Mouse (Mus musculus) cerebellum, adult 9-10 months (tissue): Measurements from ENCODE around the gene 4933400A11Rik.

ENCODE experiments used
- DNase-seq: peaks from one replicate; pipeline ENCODE4 v3.0.0; 2022

The 4933400A11Rik gene

DNA sequence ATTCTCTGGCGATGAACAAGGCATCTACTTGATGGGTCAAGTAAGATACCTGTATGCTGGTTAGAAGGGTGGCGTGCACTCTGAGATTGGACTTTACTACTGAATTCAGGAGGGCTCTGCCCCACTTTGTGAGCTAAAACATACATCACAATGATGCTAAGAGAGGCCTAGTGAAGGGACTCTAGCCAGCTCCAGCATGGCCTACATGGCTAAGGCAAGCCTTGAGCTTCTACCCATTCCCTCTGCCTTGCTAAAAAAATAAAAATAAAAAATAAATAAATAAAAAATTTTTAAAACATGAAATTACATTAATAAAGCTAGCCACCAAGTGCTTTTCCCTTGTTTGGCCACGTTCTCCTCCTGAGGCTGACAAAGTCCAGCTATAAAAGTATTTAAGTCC, at the start of gene 4933400A11Rik:
Gene 4933400A11Rik, minus strand, starts transcription at position 101 of the 400 bp plus-strand sequence.
- DNase-seq, result no peak

DNA sequence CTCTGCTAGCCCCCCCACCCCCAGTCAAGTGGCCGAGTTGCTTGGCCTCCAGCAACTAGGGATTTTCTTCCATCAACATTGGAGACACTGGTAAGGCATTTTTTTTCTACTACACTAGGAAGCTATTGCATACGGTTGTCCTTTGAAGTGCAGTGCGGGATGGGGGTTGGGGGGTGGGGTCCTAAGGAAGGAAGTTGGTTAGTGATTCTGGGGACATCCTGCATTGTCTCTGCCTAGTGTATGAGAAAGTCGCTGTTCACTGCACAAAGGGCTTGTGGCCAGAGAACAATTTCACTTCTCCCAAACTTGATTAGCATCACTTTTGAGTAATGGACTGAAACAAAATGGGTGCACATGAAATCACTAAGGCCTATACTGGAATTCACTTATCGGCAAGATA, 48.7 kb upstream of the 4933400A11Rik start:
- no peak for DNase-seq

DNA sequence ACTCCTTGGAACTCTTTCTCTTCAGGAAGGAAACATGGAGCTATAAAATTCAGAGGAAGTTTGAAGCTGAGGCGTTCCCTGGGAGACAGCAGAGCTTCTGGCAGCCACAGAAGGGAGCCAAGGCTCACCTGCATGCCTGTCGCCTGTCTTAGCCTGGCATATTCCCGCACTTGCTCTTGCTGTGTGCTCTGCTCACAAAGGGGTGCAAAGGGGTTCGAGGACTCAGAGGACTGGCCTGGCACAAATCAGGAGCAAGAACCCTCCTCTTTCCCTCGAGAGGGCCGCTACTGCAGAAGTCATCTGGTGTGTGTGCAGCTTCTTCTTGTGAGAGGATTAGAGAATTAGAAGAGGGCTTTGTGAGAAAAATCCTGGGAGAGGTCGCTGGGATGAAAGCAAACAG, 48.3 kb upstream of the 4933400A11Rik start:
- DNase-seq, result no peak

DNA sequence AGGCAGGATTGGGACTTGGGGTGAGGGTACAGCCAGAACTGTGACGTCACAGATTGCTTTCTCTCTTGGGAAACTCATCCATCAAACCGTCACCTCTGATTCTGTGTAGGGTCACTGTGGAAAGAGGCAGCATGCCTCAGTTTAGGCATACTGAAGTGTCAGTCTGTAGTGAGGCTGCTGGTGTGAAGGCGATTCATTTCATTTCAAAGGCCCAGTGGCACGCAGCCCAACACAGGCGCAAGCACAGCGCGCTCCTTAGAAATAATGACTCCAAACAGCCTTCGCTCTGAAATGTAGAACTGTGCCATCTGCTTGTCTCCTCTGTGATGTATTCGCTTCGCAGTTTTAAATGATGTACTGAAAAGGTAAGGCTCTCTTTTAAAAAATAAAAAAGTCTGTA, 47.5 kb upstream of the 4933400A11Rik start:
- peak; percentile 9 for DNase-seq

DNA sequence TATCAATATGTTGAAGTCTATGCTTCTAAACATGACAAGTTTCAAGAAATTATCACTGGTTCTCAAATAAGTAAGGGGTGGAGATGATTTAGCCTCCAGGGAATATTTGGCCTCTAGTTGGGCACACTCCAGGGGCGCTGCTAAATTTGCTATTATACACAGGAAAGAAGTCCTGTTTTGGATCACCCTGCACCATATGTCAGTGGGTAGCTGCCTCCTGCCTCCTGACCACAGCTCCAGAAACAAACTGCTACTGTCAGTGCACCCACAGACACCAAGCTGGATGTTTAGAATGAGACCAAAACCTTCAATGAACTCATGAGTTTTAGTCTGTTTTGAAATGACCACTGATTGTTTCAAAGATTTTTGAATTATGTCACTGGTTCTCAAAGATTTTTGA, 34.2 kb upstream of the 4933400A11Rik start:
- DNase-seq, result peak; percentile 22

DNA sequence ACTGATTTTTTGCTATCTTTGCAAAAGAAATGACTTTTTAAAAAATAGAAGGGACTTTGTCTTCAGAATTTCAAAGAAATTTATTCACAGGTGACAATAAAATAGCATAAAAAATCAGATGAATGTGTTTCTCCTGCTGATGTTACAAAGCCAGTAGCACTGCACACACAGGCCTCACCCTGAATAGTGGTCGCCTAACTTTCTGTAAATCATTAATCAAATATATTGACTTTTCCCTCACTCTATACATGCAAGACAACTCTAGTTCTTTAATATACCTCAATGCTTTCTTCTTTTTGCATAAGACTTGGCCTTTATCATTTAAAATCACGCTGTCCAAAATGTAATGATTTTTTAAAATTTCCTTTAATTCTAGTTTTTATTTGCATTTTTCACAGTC, 32.3 kb upstream of the 4933400A11Rik start:
- no peak for DNase-seq

DNA sequence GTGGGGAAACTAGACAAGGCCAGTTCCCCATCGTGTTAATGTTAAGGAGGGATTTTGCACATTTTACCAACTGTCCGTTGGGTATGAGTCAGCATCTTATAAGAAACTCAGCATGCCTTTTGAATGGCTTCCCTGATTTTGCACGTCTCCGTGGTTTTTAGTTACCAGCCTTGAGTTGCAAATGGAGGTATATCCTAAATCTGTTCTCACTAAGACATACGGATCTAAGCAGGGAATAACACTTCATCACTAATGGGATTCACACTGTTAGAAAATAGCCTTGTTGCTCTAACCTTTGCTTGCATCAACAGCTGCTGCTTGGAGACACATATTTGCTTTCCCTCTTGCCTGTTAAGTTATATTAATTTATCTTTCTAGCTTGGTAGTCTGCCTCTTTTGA, 31.9 kb upstream of the 4933400A11Rik start:
- no peak for DNase-seq

DNA sequence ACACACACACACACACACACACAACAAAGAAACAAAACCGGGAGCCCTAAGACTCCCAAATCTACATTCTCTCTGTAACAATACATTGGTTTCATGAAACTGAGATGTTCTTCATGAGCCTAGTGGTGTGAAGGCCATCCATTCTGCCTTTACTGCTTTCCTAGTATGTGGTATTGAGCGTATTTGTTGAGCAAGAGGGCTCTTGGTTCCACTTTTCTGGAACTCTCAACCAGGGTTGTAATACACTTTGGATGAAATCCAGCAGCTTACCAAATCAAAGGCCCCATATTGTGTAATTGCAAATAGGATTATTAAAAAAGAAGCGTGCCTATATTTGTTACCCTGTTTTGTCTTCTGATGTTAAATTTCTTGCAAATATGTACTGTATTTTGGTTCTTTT, 28.3 kb upstream of the 4933400A11Rik start:
- no peak for DNase-seq

DNA sequence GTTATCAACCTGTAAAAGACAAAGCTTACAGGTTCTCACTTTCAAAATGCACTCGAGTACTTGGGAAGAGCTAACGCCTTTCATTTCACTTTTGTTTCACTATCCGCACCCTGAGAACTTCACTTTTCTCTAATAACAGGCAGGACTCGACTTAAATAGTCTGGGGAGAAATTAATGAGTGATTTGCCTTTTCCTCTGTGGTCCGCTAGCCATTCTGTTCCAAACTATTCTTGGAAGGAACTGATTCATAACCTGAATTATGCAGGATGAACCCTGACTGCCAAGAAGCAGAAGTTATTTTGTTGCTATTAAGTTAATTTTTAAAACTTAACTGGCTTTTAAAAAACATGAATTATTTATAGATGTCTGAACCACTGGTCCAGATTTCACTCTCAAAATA, 26.4 kb upstream of the 4933400A11Rik start:
- DNase-seq, result no peak

DNA sequence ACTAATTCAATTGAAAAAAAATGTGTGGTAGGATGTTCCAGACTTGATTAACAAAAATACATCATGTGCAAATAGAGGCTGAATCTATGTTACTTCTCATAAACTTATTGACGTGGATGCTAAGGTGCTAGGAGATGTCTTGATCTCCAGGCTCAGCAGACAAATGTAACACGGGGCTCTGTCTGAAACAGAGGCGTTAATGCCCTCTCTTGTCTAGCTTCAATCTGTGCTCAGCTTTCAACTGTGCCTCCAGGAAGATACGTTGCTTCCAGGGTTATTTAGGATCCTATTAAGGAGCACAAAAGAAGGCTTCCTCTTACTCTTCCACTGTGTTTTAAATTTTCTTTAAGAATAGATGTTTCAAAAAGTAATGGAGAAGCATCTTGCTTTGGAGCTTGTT, 20.8 kb upstream of the 4933400A11Rik start:
- DNase-seq, result no peak

DNA sequence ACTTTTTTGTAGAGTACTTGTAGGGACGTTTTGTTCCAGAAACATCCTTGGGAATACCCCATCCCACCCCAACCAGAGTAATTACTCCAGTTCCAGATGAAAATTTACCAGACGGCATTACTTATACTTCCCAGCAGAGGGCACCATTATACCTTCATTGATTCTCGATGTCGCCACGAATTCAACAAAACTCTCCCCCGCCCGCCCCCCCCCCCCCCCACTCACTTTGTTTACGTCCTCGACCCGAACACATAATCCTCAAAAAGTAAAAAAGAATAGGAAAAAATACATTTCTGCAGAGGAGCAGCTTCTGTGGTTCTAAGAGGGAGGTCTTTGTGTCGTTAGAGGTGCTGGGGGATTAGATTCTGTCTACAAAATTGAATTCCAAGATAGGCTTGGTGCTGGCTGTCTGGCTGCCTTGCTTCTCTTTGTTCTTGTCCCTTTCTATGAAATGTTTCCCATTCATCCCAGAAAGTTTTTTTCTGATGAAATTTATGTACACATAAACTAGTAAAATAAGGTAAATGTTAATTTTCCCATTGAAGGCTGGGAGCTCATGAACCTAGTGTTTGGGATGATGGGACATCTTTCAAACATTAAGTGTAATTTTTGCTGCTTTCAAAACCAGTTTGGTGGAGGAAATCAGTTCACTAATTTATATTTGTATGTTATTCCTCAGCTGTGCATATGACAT, 19.7 kb upstream of the 4933400A11Rik start:
- peak; percentile 63 for DNase-seq

DNA sequence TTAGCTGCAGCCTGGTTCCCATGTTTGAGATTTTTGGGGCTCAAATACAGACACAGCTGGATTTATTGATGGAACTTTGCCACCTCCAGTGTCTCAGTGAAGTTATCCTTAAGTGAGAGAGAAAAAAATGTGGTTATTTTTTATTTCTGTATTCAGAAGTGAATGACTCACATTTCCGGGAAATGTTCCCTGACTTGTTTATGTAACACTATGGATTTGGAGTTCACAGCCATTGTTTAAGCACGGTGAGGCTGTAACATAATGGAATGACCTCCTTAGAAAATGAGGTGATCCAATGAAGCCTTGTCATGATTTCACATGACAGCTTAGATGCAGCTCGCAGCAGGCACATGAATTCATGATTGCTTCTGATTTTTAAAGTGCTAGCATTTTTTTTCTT, 17.7 kb upstream of the 4933400A11Rik start:
- no peak for DNase-seq

DNA sequence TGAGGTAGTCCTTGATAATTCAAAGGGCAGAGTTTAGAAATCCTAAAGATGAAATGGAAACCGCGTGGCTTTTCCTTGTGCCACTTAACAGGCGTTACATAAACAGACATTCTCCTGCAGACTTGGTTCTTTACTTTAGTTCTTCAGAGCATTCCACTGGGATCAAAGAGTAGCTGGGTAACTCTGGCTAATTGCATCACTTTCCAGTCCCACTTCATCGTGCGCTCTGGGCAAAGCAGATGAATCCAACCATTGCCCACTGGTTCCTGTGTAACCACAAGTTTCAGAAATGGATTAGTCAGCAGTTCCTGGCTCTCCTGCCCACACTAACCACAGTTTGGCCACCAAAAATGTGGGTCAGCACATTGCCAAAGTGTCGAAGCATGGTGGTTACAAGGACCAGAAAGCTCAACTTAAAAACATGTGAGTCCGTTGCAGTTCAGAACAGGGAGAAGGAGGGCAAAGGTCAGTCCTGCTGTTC, 15.4 kb upstream of the 4933400A11Rik start:
- DNase-seq, result no peak

DNA sequence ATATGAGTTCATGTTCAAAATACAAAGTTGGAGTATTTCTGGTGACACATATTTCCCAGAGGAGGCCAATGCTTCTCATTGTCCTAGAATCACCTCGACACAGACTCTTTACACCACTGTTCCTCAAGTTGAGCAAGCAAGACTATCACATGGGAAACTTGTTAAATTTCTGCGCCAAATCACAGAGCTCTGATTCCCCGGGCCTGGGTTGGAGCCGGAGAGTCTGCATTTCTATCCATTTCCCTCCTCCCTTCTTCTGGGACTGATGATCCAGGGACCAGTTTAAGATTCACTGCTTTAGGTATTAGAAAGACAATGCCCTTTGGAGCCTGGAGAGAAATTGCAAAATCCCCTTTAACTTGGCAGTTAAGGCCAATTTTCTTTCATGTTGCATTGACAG, 15.0 kb upstream of the 4933400A11Rik start:
- DNase-seq, result no peak

DNA sequence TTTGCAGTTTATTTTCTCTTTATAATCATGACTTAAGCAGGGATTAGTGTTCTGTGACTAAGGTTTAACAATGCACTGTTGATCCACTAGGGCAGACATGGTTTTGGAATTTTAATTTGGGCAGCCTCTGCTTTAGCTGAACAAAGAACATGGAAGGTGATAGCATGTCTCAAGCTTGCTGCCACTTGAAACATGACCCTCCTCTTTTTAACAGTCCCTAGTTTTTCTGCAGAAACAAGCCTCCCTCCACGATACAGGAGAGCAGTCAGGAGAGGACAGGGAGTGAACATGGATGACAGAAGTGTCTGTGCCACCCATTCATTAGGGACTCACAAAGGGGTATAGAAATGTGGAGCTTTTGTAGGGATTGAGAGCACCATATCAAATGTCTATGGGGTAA, 13.4 kb upstream of the 4933400A11Rik start:
- DNase-seq, result no peak

DNA sequence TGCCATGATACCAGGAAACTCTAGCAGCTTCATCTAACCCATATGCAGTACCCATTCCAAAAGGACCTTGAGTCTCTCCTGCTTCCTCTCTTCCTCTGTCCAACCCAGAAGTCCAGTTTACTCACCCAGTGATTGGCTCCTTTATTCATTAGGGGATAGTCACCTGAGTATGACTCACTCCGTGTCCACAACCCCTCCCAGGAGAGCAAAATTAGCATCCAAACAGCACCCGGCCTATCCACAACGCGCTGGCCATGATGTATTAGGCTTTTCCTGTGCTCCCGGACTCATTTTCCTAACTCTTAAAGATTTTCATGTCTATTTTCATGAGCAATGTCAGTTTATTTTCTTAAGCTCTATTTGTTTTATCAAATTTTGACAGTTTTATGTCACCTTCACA, 10.3 kb upstream of the 4933400A11Rik start:
- no peak for DNase-seq

DNA sequence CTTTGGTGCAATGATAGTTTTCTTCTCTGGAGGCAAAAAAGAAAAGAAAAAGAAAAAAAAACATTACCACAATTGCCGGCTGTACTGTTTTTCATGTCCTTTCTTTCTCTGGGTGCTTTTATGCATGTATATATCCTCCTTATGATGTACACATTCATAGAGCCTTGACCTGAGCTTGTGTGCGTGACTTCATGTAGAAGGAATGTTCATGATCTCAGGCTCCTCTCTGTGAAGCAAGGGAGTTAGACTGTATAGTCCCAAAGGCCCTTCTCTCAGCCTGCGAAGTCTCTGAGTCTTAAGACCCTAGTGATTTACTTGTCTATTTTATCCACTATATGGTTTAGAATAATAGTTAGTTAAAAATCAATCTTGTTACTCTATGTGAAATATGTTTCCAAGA, 21.4 kb downstream of the 4933400A11Rik start:
- DNase-seq, result no peak

DNA sequence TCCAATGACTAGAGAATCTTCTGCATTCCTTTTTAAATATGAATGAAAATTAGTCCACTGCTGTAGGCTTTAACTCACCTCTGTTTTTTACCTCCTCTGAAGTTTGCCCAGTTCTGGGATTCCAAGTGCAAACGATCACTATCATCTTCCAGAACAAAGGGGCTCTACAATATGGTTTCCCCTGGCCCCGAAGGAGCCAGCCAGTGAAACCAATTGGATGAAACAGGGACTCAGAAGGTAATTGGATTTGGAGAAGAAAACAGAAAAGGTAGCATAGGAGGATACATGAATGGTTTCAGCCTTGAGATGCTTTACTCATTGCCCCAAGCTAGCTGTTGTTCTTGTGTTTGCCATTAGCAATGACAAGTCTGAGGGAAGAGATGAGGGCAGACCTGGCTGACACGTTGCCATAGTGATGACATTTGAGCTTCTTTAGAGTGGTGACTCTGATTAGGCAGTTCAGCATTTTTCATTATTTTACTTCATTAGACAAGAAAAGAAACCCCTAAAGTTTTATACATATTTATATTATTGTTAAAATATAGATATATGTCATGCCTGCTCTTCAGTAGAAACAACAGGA, 44.0 kb downstream of the 4933400A11Rik start:
- no peak for DNase-seq
